Mouse (Mus musculus): ENCODE data around the gene Pot1b.
A peak's percentile ranks its signal among the peaks of the same experiment; 100 is the strongest.

Gene Pot1b

GRCm38 (mm10) chr17:55711984-55712811 is at the start of gene Pot1b:
TSS of gene Pot1b (minus strand) at chr17:55712628.
- peak; percentile 99 for DNase-seq (ENCODE audit: low read depth)

- DNase-seq (ENCODE audit: low read depth), result no peak
Measured at GRCm38 (mm10) chr17:55751170-55751569, 38.7 kb upstream of the Pot1b start.

GRCm38 (mm10) chr17:55749786-55750185 is 37.4 kb upstream of the Pot1b start, which contains the start of gene Adgre4:
TSS of gene Adgre4 (plus strand) at chr17:55749984.
- DNase-seq (ENCODE audit: low read depth), result no peak

- no peak for DNase-seq (ENCODE audit: low read depth)
Measured at GRCm38 (mm10) chr17:55736675-55737074, 24.2 kb upstream of the Pot1b start.

- no peak for DNase-seq (ENCODE audit: low read depth)
Measured at GRCm38 (mm10) chr17:55726193-55726592, 13.8 kb upstream of the Pot1b start.

- DNase-seq (ENCODE audit: low read depth), result no peak
Measured at GRCm38 (mm10) chr17:55722250-55722649, 9.8 kb upstream of the Pot1b start.

- DNase-seq (ENCODE audit: low read depth), result no peak
Measured at GRCm38 (mm10) chr17:55721270-55721669, 8.8 kb upstream of the Pot1b start.

GRCm38 (mm10) chr17:55702865-55703264 is 9.6 kb downstream of the Pot1b start:
- DNase-seq (ENCODE audit: low read depth), result no peak

GRCm38 (mm10) chr17:55702161-55702820 is 10.1 kb downstream of the Pot1b start:
- peak; percentile 93 for DNase-seq (ENCODE audit: low read depth)

- DNase-seq (ENCODE audit: low read depth), result no peak
Measured at GRCm38 (mm10) chr17:55699388-55699787, 13.0 kb downstream of the Pot1b start.

- DNase-seq (ENCODE audit: low read depth), result no peak
Measured at GRCm38 (mm10) chr17:55661099-55661498, 51.3 kb downstream of the Pot1b start.

- DNase-seq (ENCODE audit: low read depth), result no peak
Measured at GRCm38 (mm10) chr17:55625092-55625491, 87.3 kb downstream of the Pot1b start, which contains the start of gene Vmn2r118. TSS of gene Vmn2r118 (minus strand) at chr17:55625192.

Data from NIH3T3 (cell line).